Mouse (Mus musculus) olfactory bulb, adult 2 months (tissue): ENCODE measurements around the gene Tomm40.

ENCODE experiments used
- CTCF ChIP-seq: fragments of 200-500 bp; IDR thresholded peaks from 2 replicates; pipeline ENCODE4 v1.5.1; 2012; ENCODE audit warnings: low read depth, mild to moderate bottlenecking, low read length, moderate library complexity; ENCODE audit not compliant: insufficient read depth
- POLR2A ChIP-seq: fragments of 200-500 bp; IDR thresholded peaks from 2 replicates; pipeline ENCODE4 v1.6.1; 2012; ENCODE audit warnings: mild to moderate bottlenecking, low read depth, low read length, moderate library complexity; ENCODE audit not compliant: insufficient read depth

DNA sequence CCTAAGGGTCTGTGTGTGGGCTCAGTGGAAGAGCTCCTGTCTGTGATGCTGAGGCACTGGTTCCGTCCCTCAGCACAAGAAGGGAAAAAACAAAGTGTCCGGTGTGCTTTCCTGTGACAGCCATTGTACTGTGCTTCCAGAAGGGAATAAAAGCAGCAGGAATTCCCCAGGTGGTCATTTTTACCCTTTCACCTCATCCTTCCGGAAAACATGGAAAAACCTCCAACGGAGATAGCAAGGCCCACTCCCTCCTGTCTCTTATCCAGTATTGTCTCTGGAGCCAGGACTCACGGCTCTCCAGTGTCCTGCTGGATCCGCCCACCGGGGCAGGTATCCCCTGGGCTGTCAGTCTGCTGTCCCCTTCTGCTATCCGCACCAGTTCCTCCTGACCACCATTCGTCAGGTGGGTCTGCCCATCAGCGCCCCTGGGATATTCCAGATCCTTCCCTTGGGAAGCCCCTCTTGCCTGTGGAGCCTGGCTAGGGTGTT is 19.0 kb upstream of the Tomm40 start:
- TF ChIP-seq CTCF (no peak), POLR2A (no peak)
